Mouse (Mus musculus): ENCODE data around the gene Lyg1. TPM values are rescaled to one million over a fixed set of nuclear protein-coding genes. Genes with fewer than 3 reads are reported as not detected.

Lyg1 gene
- polyA plus RNA-seq, 1 experiment from 2014 or later: not detected

DNA sequence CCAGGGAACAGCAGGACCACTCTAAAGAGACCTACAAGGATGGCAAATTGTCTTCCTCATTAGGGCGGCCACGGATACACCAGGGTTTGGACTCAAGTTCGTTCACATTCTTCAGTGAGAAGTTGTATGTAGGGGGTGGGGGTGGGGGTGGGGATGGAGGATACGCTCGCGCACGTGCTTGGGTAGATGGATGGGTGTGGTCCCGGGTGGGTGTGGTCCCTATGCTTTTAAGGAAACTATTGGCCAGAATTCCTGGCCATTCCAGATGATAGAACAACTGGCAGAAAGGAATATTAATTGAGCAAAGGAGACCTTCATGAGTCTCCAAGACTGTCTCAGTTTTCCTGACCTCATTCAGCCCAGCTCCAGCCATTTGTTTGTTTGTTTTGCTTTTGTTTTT, 31.6 kb downstream of the Lyg1 start:
- Histone ChIP-seq H3K4me1 (no peaks in the 10 kb centered on the region), H3K9me3 (no peaks in the 10 kb centered on the region), H3K4me2 (replicated peaks) (no peak overlapping the region), H3K27me3 (no peaks in the 10 kb centered on the region), H3K36me3 (no peaks in the 10 kb centered on the region), H3K27ac (no peak overlapping the region), H3K9ac (no peak overlapping the region), H3K4me3 (no peak overlapping the region)
- ATAC-seq (ENCODE audit: low FRiP score, low read depth): no peak
- 76% methylated on average over 8 of the region's 8 CpGs for WGBS

DNA sequence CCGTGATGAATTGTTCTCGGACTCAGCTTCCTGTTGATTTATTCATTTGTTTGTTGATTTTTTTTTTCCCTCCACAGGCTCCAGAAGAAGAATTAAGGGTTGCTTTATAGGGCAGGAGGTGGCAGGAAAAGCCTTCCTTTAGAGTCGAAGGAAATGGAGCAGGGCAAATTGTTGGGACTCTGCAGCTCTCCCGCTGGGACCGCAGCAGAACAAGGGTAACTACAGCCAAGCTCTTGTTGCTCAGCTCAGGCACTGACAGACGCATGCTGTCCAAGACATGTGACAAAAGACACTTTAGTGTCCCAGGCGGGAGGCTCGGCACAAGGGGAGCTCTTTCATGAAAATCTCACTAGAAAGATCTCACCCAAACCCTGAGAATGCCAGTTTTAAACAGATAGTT, 35.0 kb downstream of the Lyg1 start:
- Histone ChIP-seq H3K27me3 (no peaks in the 10 kb centered on the region), H3K27ac (no peak overlapping the region), H3K4me3 (no peak overlapping the region), H3K9me3 (no peaks in the 10 kb centered on the region), H3K9ac (no peak overlapping the region), H3K4me2 (replicated peaks) (no peak overlapping the region), H3K4me1 (no peaks in the 10 kb centered on the region), H3K36me3 (no peaks in the 10 kb centered on the region)
- no peak for ATAC-seq (ENCODE audit: low FRiP score, low read depth)
- WGBS: 40% methylated on average over 8 of the region's 8 CpGs

DNA sequence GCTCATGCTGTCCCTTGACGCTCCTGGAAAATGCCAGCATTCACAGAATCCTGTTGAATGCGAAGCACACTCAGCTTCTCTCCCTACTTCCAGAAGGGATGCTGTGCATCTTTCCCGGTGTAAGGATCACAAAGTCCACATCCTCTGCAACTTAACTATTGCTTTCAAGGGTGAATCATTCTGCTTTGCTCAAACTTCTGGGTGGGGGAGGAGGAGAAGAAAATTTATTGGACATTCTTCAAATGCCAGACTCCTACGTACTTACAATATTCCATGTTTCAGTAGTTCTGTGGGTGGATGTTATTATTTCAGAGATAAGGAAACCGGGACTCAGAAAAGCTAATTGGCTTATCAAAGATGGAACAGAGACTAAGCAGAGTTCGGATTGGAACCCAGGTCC, 39.5 kb downstream of the Lyg1 start:
- Histone ChIP-seq H3K4me1 (no peaks in the 10 kb centered on the region), H3K4me3 (no peak overlapping the region), H3K9me3 (no peaks in the 10 kb centered on the region), H3K27me3 (peaks cover 5% of the 10 kb centered on the region), H3K4me2 (replicated peaks) (no peak overlapping the region), H3K27ac (no peak overlapping the region), H3K36me3 (no peaks in the 10 kb centered on the region), H3K9ac (no peak overlapping the region)
- 68% methylated on average over 6 of the region's 6 CpGs for WGBS
- no peak for ATAC-seq (ENCODE audit: low FRiP score, low read depth)

DNA sequence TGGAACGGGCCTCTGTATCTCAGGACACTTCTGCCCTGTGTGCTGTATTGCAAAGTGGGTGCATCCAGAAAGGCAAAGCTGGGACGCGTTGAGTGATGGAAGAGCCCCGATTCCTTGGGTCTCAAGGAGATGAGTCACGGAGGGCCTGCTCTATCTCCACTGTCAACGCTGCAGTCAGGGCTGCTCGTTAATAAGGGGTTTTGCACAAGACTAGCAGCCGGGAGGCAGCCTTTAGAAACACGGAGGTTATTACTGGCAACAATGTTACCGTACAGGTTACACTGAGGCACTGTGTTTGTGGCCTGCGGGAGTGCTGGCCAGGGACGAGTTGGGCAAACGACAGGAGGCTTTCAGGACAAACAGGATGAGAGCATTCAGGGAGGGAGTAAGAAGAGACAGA, 39.9 kb downstream of the Lyg1 start:
- Histone ChIP-seq H3K9me3 (no peaks in the 10 kb centered on the region), H3K9ac (no peak overlapping the region), H3K27ac (no peak overlapping the region), H3K27me3 (peaks cover 5% of the 10 kb centered on the region), H3K4me3 (no peak overlapping the region), H3K4me1 (no peaks in the 10 kb centered on the region), H3K4me2 (replicated peaks) (no peak overlapping the region), H3K36me3 (no peaks in the 10 kb centered on the region)
- ATAC-seq (ENCODE audit: low FRiP score, low read depth): no peak
- WGBS: 57% methylated on average over 13 of the region's 13 CpGs

DNA sequence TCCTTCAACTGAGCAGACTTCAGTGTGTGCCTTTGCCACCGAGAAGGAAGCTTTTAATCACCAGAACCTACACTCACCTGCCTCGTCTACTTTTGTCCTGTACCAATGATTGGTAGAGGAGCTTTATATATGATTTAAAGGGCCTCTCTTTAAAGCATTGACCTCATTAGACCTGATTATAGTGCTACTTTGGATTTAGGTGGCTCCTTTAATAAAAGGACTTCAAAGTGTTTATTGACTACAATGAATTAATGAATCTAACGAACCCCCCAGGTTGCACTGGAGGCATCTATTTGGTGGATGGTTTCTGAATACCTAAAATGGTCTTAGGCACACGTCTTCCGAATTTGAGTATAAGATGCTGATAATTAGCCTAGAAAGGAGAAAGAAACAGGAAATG, 41.2 kb downstream of the Lyg1 start, which contains the start of gene Lyg2:
TSS of gene Lyg2 (minus strand) at position 101 of the 400 bp plus-strand sequence.
- no peaks in the 10 kb centered on the region for H3K4me1 ChIP-seq
- no peaks in the 10 kb centered on the region for H3K36me3 ChIP-seq
- no peak within 1 kb of the TSS for H3K27ac ChIP-seq
- H3K9me3 ChIP-seq: no peaks in the 10 kb centered on the region
- no peak within 1 kb of the TSS for H3K4me3 ChIP-seq
- peaks cover 5% of the 10 kb centered on the region for H3K27me3 ChIP-seq
- no peak within 1 kb of the TSS for H3K9ac ChIP-seq
- H3K4me2 ChIP-seq (replicated peaks): no peak within 1 kb of the TSS
- 39% methylated on average over 5 of the region's 5 CpGs for WGBS
- no peak for ATAC-seq (ENCODE audit: low FRiP score, low read depth)

DNA sequence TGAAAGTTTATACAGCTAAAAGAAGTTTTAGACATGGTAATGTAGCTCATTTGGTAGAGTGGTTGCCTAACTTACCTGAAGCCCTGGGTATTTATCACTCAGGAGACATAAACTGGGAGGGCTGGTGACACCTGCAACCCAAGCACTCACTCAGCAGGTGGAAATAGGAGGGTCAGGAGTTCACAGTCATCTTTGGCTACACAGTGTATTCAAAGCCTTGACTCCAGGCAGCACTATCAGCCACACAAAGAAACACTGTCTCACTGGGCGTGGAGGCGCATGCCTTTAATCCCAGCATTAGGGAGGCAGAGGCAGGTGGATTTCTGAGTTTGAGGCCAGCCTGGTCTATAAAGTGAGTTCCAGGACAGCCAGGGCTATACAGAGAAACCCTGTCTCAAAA, 44.8 kb downstream of the Lyg1 start:
- Histone ChIP-seq H3K36me3 (no peaks in the 10 kb centered on the region), H3K4me2 (replicated peaks) (no peak overlapping the region), H3K27me3 (peaks cover 5% of the 10 kb centered on the region), H3K4me3 (no peak overlapping the region), H3K4me1 (no peaks in the 10 kb centered on the region), H3K9ac (no peak overlapping the region), H3K9me3 (no peaks in the 10 kb centered on the region), H3K27ac (no peak overlapping the region)
- 83% methylated on average over 2 of the region's 2 CpGs for WGBS
- ATAC-seq (ENCODE audit: low FRiP score, low read depth): no peak

DNA sequence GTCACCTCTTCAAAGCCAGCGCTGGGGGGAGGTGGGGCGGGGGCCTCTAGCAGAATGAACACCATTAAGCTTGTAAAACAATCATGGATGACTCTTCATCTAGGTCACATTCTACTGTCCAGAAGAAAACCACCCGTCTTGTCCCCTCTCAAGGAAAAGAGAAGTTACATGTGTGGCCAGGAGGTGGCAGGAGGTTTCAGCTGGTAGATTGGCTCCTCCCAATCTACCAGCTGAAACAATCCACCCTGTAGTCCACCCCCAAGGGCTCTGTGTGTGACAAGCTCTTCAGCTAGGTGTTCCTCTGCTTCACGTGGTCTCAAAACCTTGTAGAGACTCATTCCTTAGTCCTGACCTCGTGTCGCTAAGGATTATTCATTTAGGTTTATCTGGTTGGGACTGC, 54.4 kb downstream of the Lyg1 start:
- Histone ChIP-seq H3K9ac (no peak overlapping the region), H3K4me2 (replicated peaks) (no peak overlapping the region), H3K9me3 (no peaks in the 10 kb centered on the region), H3K4me3 (no peak overlapping the region), H3K27me3 (no peaks in the 10 kb centered on the region), H3K27ac (no peak overlapping the region), H3K36me3 (peaks cover 24% of the 10 kb centered on the region), H3K4me1 (no peaks in the 10 kb centered on the region)
- 38% methylated on average over 6 of the region's 6 CpGs for WGBS
- no peak for ATAC-seq (ENCODE audit: low FRiP score, low read depth)

DNA sequence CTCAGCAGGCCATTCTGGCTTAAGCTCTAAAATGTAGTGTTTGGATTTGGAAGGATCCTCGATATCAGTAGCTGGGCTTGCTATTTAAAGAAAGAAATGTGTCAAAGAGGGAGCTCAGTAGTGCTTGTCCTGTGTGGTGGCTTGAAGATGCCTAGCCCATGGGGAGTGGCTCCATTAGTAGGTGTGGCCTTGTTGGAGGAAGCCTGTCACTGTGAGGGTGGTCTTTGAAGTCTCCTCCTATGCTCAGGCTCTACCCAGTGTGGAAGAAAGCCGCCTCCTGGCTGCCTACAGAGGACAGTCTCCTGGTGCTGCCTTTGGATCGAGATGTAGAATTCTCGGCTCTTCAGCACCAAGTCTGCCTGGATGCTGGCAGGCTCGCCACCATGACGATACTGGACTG, 57.3 kb downstream of the Lyg1 start:
- Histone ChIP-seq H3K4me1 (no peaks in the 10 kb centered on the region), H3K36me3 (peaks cover 50% of the 10 kb centered on the region), H3K9ac (no peak overlapping the region), H3K4me2 (replicated peaks) (no peak overlapping the region), H3K27ac (no peak overlapping the region), H3K9me3 (no peaks in the 10 kb centered on the region), H3K27me3 (no peaks in the 10 kb centered on the region), H3K4me3 (no peak overlapping the region)
- WGBS: 43% methylated on average over 6 of the region's 6 CpGs
- ATAC-seq (ENCODE audit: low FRiP score, low read depth): no peak

DNA sequence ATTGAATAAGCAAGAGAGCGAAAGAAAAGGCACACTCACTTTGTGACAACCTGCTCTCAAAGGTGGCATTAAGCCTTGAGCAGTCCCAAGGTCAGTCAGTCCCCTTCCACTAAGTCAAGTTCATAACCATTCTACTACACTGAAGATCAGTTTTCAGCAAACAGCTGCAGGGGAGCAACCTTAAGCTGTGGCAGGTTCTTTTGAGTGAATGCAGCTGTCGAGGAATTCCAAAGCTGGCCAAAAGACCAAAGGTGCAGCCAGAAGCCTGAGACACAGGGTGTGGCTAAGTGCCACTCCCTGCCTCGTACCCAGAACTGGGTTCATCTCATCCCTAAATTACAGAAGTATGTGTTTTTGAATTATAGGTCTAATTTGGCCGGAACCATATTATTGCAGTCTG, 57.7 kb downstream of the Lyg1 start:
- peaks cover 54% of the 10 kb centered on the region for H3K36me3 ChIP-seq
- H3K4me2 ChIP-seq (replicated peaks): no peak overlapping the region
- no peak overlapping the region for H3K27ac ChIP-seq
- no peak overlapping the region for H3K9ac ChIP-seq
- H3K4me1 ChIP-seq: no peaks in the 10 kb centered on the region
- WGBS: 75% methylated on average over 4 of the region's 4 CpGs
- no peak for ATAC-seq (ENCODE audit: low FRiP score, low read depth)
- no peak overlapping the region for H3K4me3 ChIP-seq
- no peaks in the 10 kb centered on the region for H3K27me3 ChIP-seq
- H3K9me3 ChIP-seq: no peaks in the 10 kb centered on the region

Other genes starting within 250 kb of the Lyg1 start
- gene 2010300C02Rik, start 237.7 kb downstream of the Lyg1 start, polyA plus RNA-seq (2015; fragmentation: Nextera tagmentation; extraction: Ambion mirVana): 2.7 and 2.8 TPM in 2 replicates
- 5.8 and 7.5 TPM in 2 replicates for gene Tsga10, start 91.3 kb downstream of the Lyg1 start, polyA plus RNA-seq (2015; fragmentation: Nextera tagmentation; extraction: Ambion mirVana)
- gene Lipt1, start 86.0 kb downstream of the Lyg1 start, polyA plus RNA-seq (2015; fragmentation: Nextera tagmentation; extraction: Ambion mirVana): 8.5 and 9.2 TPM in 2 replicates
- 25.6 and 27.2 TPM in 2 replicates for gene Mitd1, start 67.3 kb downstream of the Lyg1 start, polyA plus RNA-seq (2015; fragmentation: Nextera tagmentation; extraction: Ambion mirVana)
- 245 and 275 TPM in 2 replicates for gene Mrpl30, start 67.3 kb downstream of the Lyg1 start, polyA plus RNA-seq (2015; fragmentation: Nextera tagmentation; extraction: Ambion mirVana)
- gene Lyg2, start 41.3 kb downstream of the Lyg1 start, polyA plus RNA-seq (2015; fragmentation: Nextera tagmentation; extraction: Ambion mirVana): not detected in 2 replicates
- gene Txndc9, start 40.1 kb upstream of the Lyg1 start, polyA plus RNA-seq (2015; fragmentation: Nextera tagmentation; extraction: Ambion mirVana): 139 and 153 TPM in 2 replicates
- gene Eif5b, start 40.3 kb upstream of the Lyg1 start, polyA plus RNA-seq (2015; fragmentation: Nextera tagmentation; extraction: Ambion mirVana): 33.8 TPM in 2 replicates
- 33.4 and 36.1 TPM in 2 replicates for gene Rev1, start 172.0 kb upstream of the Lyg1 start, polyA plus RNA-seq (2015; fragmentation: Nextera tagmentation; extraction: Ambion mirVana)

Measured in limb, embryonic 13.5 days (tissue).